Mouse (Mus musculus) CH12.LX (cell line): ENCODE measurements around the gene Yif1a. TPM values are rescaled to one million over a fixed set of nuclear protein-coding genes. Genes with fewer than 3 reads are reported as not detected.

Source experiments
- DNase-seq: peaks from one replicate; pipeline ENCODE4 v3.0.0-alpha.2; 2013; ENCODE audit errors: extremely low read depth
- H3K27ac ChIP-seq: 2 replicates; pipeline ENCODE4 v1.5.1; 2012; ENCODE audit warnings: low read depth, mild to moderate bottlenecking, control low read depth, moderate library complexity; ENCODE audit not compliant: insufficient read depth
- H3K27me3 ChIP-seq: replicated peaks from 2 replicates; pipeline ENCODE3; 2012; ENCODE audit warnings: inconsistent platforms
- H3K36me3 ChIP-seq, 2 experiments: replicated peaks in 1 of 2; 2 replicates each; pipeline versions ENCODE3 to v1.6.1; 2012; ENCODE audit warnings: inconsistent platforms in 1 of 2, low read length in 1 of 2, mild to moderate bottlenecking in 1 of 2, mixed read lengths in 1 of 2, moderate library complexity in 1 of 2; ENCODE audit not compliant: control insufficient read depth in 1 of 2, insufficient read depth in 1 of 2
- H3K4me1 ChIP-seq, 2 experiments: 2 replicates each; pipeline ENCODE4 v1.6.1; 2012; ENCODE audit warnings: inconsistent platforms in 1 of 2, moderate library complexity in 1 of 2; ENCODE audit not compliant: insufficient read depth in 2 of 2, control insufficient read depth in 1 of 2
- H3K4me2 ChIP-seq: 2 replicates; pipeline ENCODE4 v1.6.1; 2012; ENCODE audit warnings: low read depth, mild to moderate bottlenecking, control low read depth; ENCODE audit not compliant: poor library complexity, insufficient read depth, severe bottlenecking
- H3K4me3 ChIP-seq, 3 experiments: fragments of 150-350 bp in 1 of 3; sonication (generic) in 1 of 3; replicated peaks in 1 of 3; 2 replicates each; pipeline versions ENCODE3 to v1.5.1; 2011 to 2012; ENCODE audit warnings: low read depth in 2 of 3, low read length in 2 of 3, mild to moderate bottlenecking in 2 of 3, moderate library complexity in 2 of 3, control low read depth in 1 of 3, improper control_type of control experiment in 1 of 3, inconsistent platforms in 1 of 3, mixed read lengths in 1 of 3; ENCODE audit not compliant: poor library complexity in 1 of 3
- H3K79me2 ChIP-seq: replicated peaks from 2 replicates; pipeline ENCODE4 v1.6.1; 2012; ENCODE audit warnings: mild to moderate bottlenecking, moderate library complexity; ENCODE audit not compliant: control insufficient read depth, poor library complexity, insufficient read depth, severe bottlenecking; ENCODE audit errors: extremely low read depth
- H3K9ac ChIP-seq: 2 replicates; pipeline ENCODE4 v1.6.1; 2012; ENCODE audit warnings: low read depth, mild to moderate bottlenecking, control low read depth, moderate library complexity; ENCODE audit not compliant: insufficient read depth
- H3K9me3 ChIP-seq: replicated peaks from 2 replicates; pipeline ENCODE3; 2012; ENCODE audit warnings: low read length, inconsistent platforms, mixed read lengths
- ELF1 ChIP-seq: IDR thresholded peaks from 2 replicates; pipeline ENCODE4 v1.6.1; 2014; ENCODE audit warnings: low read depth, mild to moderate bottlenecking, inconsistent platforms, low read length, improper control_type of control experiment
- ETS1 ChIP-seq: conservative IDR thresholded peaks from 2 replicates; pipeline ENCODE4 v1.6.1; 2012; ENCODE audit warnings: low read depth, mild to moderate bottlenecking, inconsistent platforms, low read length, improper control_type of control experiment, moderate library complexity
- IRF4 ChIP-seq: IDR thresholded peaks from 2 replicates; pipeline ENCODE4 v1.6.1; 2014; ENCODE audit warnings: low read depth, mild to moderate bottlenecking, inconsistent platforms, low read length, improper control_type of control experiment
- MAFK ChIP-seq: IDR thresholded peaks from 2 replicates; pipeline ENCODE4 v1.6.1; 2011; ENCODE audit warnings: low read length, improper control_type of control experiment; ENCODE audit not compliant: insufficient replicate concordance
- MAX ChIP-seq: IDR thresholded peaks from 2 replicates; pipeline ENCODE4 v1.6.1; 2011; ENCODE audit warnings: low read length, improper control_type of control experiment
- MAZ ChIP-seq: IDR thresholded peaks from 2 replicates; pipeline ENCODE4 v1.6.1; 2012; ENCODE audit warnings: low read depth, mild to moderate bottlenecking, inconsistent platforms, low read length, improper control_type of control experiment, moderate library complexity
- MYC ChIP-seq: IDR thresholded peaks from 2 replicates; pipeline ENCODE4 v1.6.1; 2011; ENCODE audit warnings: low read depth, mild to moderate bottlenecking, improper control_type of control experiment, low read length
- NELFE ChIP-seq: IDR thresholded peaks from 2 replicates; pipeline ENCODE4 v1.6.1; 2011; ENCODE audit warnings: low read depth, low read length, improper control_type of control experiment
- NRF1 ChIP-seq: IDR thresholded peaks from 2 replicates; pipeline ENCODE4 v1.6.1; 2014; ENCODE audit warnings: low read depth, mild to moderate bottlenecking, inconsistent platforms, low read length, improper control_type of control experiment, moderate library complexity
- PAX5 ChIP-seq: IDR thresholded peaks from 2 replicates; pipeline ENCODE4 v1.6.1; 2012; ENCODE audit warnings: low read length, inconsistent platforms, mixed read lengths
- RCOR1 ChIP-seq: conservative IDR thresholded peaks from 2 replicates; pipeline ENCODE4 v1.6.1; 2012; ENCODE audit warnings: low read depth, mild to moderate bottlenecking, inconsistent platforms, low read length, improper control_type of control experiment
- SIN3A ChIP-seq: IDR thresholded peaks from 2 replicates; pipeline ENCODE4 v1.6.1; 2012; ENCODE audit warnings: low read length, improper control_type of control experiment, inconsistent platforms
- SMC3 ChIP-seq: IDR thresholded peaks from 2 replicates; pipeline ENCODE4 v1.6.1; 2011; ENCODE audit warnings: low read depth, low read length, improper control_type of control experiment
- TBP ChIP-seq: conservative IDR thresholded peaks from 2 replicates; pipeline ENCODE4 v1.6.1; 2011; ENCODE audit warnings: low read depth, low read length, improper control_type of control experiment
- TCF12 ChIP-seq: IDR thresholded peaks from 2 replicates; pipeline ENCODE4 v1.6.1; 2014; ENCODE audit warnings: low read depth, mild to moderate bottlenecking, inconsistent platforms, low read length, improper control_type of control experiment
- UBTF ChIP-seq: IDR thresholded peaks from 2 replicates; pipeline ENCODE4 v1.6.1; 2012; ENCODE audit warnings: low read depth, mild to moderate bottlenecking, inconsistent platforms, low read length, improper control_type of control experiment, moderate library complexity
- USF2 ChIP-seq: conservative IDR thresholded peaks from 2 replicates; pipeline ENCODE4 v1.6.1; 2011; ENCODE audit warnings: low read depth, low read length, improper control_type of control experiment
- ZKSCAN1 ChIP-seq: IDR thresholded peaks from 2 replicates; pipeline ENCODE4 v1.6.1; 2012; ENCODE audit warnings: low read depth, inconsistent platforms, low read length, improper control_type of control experiment, borderline replicate concordance
- dilution Hi-C: fragments of 300-500 bp; cut with MboI; formaldehyde crosslinking; loops from 2 replicates; pipeline ENCODE4 v1.14.3; 2020; ENCODE audit warnings: low sequenced_read_pairs; ENCODE audit not compliant: extremely low pct_unique_long_range_greater_than_20kb, extremely low pct_ligation_motif_present
- in situ Hi-C: fragments of 300-500 bp; cut with MboI; formaldehyde crosslinking; loops from 3 replicates; pipeline ENCODE4 v1.14.3; 2019; ENCODE audit warnings: low sequenced_read_pairs, low pct_ligation_motif_present, low pct_unique_long_range_greater_than_20kb, mixed read lengths
- polyA plus RNA-seq: library from polyadenylated mRNA; unstranded; fragments of >175 nt; gene quantifications from 2 replicates; pipeline ENCODE4 v1.2.1, GENCODE M21; 2012; ENCODE audit warnings: low read depth; ENCODE audit not compliant: insufficient read length
- total RNA-seq, 2 experiments: library from RNA; depleted of rRNA; stranded (reverse); fragments of 300-350 nt in 1 of 2; fragments of >200 nt in 1 of 2; gene quantifications; 2 replicates each; pipeline ENCODE4 v1.2.3; 2012 to 2014

Yif1a gene
- total and polyA plus RNA-seq, 3 experiments, result 33.1 to 72.4 (median 65.0) TPM

GRCm38 (mm10) chr19:5060365-5061330 lies 27.7 kb upstream of the Yif1a start:
- H3K36me3 ChIP-seq, result peaks cover 0 to 4% of the 10 kb centered on the region in 2 experiments
- no peak for TF ChIP-seq MAX
- no peak for TF ChIP-seq USF2
- no peak for TF ChIP-seq MYC
- no peak for TF ChIP-seq UBTF
- no peak for TF ChIP-seq IRF4
- TF ChIP-seq PAX5, result no peak
- no peak overlapping the region for H3K4me3 ChIP-seq
- in situ Hi-C loops (no loop called here), dilution Hi-C loops (no loop called here)
- H3K4me2 ChIP-seq, result no peak overlapping the region
- H3K9ac ChIP-seq, result no peak overlapping the region
- H3K79me2 ChIP-seq, result no peaks in the 10 kb centered on the region
- H3K27ac ChIP-seq, result no peak overlapping the region
- peaks cover 40% of the 10 kb centered on the region for H3K27me3 ChIP-seq
- H3K9me3 ChIP-seq, result no peaks in the 10 kb centered on the region
- H3K4me1 ChIP-seq, result peaks cover 5 to 11% of the 10 kb centered on the region in 2 experiments; a peak in 3 of 4 replicates
- no peak for DNase-seq

- Histone ChIP-seq H3K36me3 (peaks cover 0 to 3% of the 10 kb centered on the region in 2 experiments), H3K9ac (no peak overlapping the region), H3K4me1 (peaks cover 5 to 11% of the 10 kb centered on the region in 2 experiments; a peak in 3 of 4 replicates), H3K4me2 (no peak overlapping the region), H3K79me2 (no peaks in the 10 kb centered on the region), H3K9me3 (no peaks in the 10 kb centered on the region), H3K27ac (no peak overlapping the region)
- in situ Hi-C loops, result no loop called here
- dilution Hi-C loops, result no loop called here
- no peak for DNase-seq
- TF ChIP-seq TBP, result no peak
- no peak for TF ChIP-seq MAFK
- TF ChIP-seq IRF4, result no peak
- TF ChIP-seq ELF1, result no peak
- no peak for TF ChIP-seq MYC
- no peak for TF ChIP-seq MAZ
- no peak for TF ChIP-seq NELFE
- TF ChIP-seq NRF1, result no peak
- no peak for TF ChIP-seq TCF12
- no peak for TF ChIP-seq ZKSCAN1
- no peak for TF ChIP-seq SIN3A
- TF ChIP-seq RCOR1, result no peak
- TF ChIP-seq USF2, result no peak
- TF ChIP-seq ETS1, result no peak
- no peak for TF ChIP-seq PAX5
- TF ChIP-seq SMC3, result no peak
- TF ChIP-seq, all 38 proteins: peak for 0
- Histone ChIP-seq H3K27me3 (peaks cover 49% of the 10 kb centered on the region), H3K4me3 (no peak overlapping the region)
These were observed 26.3 kb upstream of the Yif1a start for GRCm38 (mm10) chr19:5062041-5062440.
